Mouse (Mus musculus) gastrocnemius, adult 8-10 months (tissue): Measurements from ENCODE around the gene Alg9. TPM values are rescaled to one million over a fixed set of nuclear protein-coding genes. Genes with fewer than 3 reads are reported as not detected.
A peak's percentile ranks its signal among the peaks of the same experiment; 100 is the strongest.

Experiments
- DNase-seq, 2 experiments: peaks; one replicate each; pipeline ENCODE4 v3.0.0; 2022; ENCODE audit warnings: low spot score in 2 of 2
- total RNA-seq, 4 experiments: library from RNA; stranded (reverse); gene quantifications; 2 replicates each; pipeline ENCODE4 v1.2.4; 2022

The Alg9 gene
- total RNA-seq, 4 experiments from 2014 or later: 8.0 to 11.0 (median 9.3) TPM

DNA sequence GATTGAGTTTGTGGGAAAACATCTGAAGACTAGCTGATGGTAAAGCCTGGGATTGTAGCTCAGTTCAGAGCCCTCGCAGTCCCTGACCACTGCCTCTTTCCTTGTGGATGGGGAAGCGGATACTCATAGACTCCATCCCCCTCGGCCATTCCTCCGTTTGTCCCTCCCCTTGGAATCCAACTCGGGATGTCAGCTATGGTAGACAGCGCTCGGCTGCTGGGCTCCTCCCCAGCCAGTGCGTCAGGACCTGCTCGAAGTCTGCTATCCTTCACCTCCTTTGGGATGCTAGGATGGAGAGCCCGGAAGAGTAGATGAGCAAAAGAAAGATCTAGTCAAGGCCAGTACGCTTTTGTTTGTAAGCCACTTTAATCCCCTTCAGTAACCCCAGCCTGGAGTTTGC, 75.5 kb downstream of the Alg9 start:
- DNase-seq: no peak

DNA sequence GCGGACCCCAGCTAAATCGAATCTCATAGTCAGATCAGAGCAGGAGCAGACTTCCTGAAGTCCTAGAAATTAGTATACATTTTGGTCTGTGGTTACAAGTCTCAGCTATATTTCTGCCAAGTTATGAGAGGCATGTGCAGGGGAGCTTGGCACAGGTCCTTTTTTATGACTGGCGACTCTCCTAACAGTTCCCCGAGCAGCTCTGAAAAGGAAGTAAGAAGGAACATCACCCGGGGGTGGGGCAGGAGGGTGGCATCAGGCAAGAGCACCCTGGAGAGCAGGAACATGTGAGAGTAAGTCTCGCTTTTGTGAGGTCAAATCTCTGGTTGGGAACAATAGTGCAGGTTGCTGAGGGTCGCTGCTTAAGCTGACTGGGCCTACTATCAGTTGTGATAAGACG, 75.9 kb downstream of the Alg9 start:
- no peak for DNase-seq

DNA sequence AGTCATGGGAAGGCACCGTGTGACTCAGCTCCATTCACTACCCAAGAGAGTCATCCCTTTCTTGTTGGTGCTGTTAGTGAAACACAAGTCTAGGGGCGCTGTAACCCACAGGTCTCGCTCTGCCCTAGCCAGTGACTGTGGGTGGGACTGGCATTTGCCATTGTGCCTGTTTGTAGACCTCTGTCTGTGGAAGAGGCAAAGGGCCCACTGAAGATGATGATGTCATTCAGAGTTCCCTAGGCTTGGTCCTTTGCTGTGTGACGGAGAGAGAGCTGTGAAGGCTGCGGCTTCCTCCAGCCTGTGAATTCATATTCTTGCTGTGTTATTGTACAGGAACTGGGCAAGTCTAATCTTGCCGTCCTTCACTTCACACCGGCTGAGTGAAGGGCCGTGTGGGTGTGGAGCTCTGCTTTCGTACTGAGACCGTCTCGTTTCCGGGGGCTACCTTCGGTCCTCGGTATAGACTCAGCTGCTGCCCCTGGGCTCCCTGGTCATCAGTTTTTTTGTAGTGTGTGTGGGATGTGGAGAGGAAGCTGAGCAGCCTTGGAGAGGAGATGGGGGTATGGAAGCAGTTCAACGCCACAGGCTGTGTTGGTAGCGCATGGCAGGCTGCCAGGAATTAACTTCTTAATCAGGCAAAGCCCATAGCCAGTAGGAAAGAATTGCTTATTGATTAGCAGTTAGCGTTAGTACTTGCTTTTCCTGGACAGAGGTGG, 78.0 kb downstream of the Alg9 start:
- DNase-seq: no peak

DNA sequence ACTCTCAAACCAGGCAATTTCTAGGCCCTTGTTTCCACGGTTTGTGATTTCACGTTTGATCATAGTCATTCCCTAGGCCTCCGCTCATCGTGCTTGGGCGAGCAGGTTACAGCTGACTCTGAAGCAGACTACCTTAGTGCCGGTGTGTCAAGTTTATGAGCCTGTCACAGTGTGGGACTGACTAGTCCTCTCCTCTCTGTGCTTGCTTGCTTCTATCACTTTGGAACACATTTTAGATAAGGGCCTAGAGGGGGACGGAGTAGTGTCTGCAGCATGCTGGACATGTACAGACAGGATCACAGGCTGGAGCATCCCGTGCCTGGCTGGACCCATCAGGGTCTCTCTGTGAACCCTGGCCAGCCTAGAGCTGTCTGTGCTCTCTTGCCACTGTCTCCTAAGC, 79.6 kb downstream of the Alg9 start:
- no peak for DNase-seq

DNA sequence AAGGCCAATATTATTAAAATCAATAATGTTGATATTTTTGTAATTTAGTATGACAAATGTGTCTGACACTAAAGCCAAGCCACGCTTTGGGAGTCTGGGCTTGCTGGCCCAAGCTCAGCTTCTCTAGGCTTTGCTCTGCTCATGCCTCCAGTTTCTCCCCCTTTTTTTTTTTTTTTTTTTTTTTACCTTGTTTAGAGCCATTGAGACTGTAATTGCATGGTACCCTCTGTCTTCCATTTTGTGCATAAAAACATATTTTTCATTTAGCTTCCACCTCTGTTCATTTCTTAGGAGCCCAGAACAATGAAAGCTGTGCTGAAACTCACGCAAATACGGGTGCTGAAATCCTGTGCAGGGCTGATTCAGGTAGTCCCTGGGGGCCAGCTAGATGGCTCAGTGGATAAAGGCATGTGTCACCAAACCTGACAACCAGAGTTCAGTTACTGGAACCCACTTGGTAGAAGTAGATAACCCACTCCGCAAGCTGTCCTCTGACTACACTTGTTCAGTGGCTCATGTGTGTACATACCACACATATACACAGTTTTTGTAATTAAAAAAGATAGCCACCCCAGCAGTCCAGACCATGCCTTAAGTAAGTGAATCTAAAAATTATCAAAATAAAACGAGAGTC, 80.4 kb downstream of the Alg9 start:
- DNase-seq: no peak

DNA sequence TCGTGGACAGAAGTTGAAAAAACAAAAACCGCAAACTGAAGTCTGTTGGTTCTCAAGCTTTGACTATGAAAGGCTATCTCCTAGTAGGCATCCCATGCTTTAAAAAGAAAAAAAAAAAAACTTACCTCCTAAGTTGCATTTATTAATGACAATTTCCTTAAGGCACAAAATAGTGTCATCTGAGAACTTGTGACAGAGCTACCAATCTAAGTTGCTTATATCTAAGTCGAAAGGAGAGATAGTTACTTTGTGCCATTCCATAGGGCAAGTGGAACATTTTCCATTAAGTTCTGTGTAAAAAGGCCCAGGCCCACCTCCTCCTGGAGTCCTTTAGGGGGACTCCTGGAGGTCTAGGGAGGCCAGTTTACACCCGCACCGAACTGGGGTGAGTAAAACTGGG, 81.0 kb downstream of the Alg9 start:
- no peak for DNase-seq

DNA sequence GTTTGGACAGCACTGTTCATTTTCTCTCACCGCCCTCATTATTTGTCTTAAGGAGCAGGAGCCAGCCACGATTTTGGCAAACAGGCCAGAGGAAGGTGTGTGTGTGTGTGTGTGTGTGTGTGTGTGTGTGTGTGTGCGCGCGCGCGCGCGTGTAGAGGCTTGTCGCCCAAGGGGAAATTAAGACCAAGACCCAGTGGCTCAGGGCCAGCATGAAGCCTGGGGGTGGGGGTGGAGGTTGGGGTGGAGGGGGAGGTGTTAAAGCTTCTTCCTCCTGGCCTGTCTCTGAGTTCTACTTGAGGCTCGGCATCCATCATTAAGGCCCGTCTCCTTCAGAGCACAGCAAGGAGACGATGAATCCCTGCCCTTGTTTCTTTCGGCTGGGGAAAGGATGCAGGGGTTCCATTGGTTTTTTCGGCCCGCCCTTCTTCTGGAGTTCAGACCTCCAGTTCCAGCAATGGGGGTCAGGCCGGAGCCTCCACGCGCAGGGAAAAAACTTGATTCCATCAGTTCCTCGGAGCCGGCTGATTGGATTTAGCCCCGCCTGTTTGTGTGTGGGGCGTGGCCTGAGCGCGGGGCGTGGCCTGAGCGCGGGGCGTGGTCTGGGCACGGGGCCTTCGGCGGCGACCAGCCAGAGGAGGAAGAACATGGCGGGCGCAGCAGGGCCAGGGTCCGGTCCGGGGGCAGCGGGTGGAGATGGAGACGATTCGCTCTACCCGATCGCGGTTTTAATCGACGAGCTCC, 81.7 kb downstream of the Alg9 start:
- DNase-seq: peak; percentile 88 to 89

DNA sequence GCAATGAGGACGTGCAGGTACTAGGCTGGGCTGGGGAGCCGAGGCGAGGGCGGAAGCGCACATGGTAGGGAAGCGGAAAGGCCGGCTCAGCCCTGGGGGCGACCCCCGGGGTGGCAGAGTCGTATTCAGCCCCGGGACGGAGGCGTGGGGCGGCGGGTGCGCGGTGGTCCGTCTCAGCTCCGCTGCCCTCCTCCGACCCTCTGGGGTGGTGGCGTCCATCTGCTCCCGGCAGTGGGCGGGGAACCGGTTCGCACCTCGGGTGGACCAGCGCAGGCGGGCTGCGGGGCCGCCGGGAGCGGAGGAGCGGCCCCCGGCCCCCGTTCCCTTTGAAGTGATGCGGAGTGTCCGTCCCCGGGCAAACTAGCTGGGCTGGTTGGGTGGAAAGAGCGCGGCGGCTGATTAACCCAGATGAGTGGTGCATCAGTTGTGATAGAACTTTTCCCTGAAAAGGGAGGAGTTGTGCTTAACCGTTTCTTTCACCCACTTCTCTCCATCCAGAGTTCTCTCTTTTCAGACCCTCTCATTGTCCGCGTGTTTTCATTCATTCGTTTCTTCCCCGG, 82.3 kb downstream of the Alg9 start:
- DNase-seq: no peak

DNA sequence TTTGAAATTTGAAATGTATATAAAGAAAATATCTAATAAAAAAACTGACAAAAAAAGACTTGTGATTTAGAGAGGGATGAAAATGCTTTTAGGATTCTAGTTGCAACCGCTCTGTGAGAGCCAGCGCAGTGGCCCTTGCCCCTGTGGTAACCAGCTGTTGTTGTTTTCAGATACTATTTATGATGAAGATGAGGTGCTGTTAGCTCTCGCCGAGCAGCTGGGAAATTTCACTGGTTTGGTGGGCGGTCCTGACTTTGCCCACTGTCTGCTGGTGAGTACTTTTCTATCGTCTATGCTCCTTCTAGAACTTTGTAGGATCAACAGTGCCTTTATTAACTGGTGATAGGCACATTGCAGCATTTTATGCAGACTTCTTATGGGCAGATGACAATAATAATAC, 83.9 kb downstream of the Alg9 start:
- DNase-seq: no peak

DNA sequence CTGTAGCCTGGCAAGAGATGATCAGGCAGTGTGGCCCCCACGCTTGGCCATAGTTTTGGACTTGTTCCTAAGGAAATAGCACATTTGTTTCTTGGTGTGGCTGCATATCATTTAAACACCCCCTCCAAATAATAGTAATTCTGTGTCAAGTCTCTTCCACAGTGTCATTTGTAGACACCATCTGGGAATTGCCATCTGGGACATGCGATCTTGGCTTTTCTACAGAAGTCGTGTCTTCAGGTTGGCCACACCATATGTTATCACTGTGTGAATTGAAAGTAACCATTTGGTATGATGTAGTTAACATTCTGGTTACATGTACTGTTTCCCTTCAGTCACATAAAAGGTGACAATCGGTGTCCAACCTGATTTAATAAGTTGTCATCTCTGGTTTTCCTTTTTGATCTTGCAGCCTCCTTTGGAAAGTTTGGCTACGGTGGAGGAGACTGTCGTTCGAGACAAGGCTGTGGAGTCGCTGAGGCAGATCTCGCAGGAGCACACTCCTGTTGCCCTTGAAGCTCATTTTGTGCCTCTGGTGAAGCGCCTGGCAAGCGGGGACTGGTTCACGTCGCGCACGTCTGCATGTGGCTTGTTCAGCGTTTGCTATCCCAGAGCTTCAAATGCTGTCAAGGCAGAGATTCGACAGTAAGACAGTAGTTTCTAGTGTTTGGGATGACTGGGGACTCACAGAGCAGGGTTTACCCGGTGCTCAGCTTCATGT, 86.5 kb downstream of the Alg9 start:
- no peak for DNase-seq

DNA sequence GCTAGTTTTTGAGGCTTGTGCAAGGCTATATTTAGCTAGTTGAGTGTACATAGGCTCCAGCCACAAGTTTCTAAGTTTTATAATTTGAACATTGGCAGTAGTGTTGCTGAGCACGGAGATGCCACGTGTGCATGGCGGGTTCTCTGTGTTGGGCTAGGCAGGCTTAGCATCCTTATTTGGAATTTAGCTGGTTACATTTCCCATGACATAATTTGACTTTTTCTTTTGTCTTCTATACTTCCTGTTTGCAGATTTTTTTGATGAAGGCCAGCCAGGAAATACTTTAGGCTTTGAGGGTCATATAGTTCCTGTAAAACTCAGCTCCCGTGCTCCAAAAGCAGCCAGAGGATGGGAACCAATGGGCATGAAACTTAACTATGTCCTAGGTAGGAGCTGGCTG, 89.0 kb downstream of the Alg9 start:
- no peak for DNase-seq

DNA sequence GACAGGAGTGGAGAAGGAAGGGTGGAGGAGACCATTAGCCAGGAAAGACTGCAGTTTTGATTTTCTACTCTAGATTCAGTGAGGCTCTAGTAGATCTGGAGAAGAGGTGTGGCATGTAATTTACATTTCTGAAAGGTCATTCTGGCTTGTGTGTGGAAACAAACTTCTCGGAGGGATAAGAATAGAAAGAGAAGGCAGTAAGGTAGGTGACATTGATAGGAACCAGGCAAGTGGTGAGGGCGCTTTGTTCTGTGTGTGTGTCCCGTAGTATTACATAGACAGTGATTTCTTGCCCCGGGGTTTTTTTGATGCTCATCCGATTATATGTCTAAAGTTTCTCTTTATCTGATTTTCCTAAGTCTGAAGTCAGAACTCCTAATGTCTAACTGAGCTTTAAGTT, 90.1 kb downstream of the Alg9 start:
- no peak for DNase-seq

DNA sequence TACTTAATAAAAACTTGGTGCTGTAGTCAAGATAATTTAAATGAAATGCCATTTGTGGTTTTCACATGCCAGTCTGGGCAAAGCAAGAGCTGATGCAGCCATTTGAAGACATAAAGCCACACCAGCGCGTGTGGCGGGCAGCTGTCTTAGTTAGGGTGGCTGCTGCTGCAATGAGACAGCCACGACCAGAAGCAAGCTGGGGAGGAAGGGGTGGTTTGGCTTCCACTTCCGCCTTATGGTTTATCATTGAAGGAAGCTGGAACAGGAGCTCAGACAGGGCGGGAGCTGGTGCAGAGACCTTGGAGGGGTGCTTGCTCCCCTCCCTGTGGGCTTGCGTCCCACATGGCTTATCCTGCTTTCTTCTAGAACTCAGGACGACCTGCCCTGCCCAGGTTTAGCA, 91.0 kb downstream of the Alg9 start:
- no peak for DNase-seq

DNA sequence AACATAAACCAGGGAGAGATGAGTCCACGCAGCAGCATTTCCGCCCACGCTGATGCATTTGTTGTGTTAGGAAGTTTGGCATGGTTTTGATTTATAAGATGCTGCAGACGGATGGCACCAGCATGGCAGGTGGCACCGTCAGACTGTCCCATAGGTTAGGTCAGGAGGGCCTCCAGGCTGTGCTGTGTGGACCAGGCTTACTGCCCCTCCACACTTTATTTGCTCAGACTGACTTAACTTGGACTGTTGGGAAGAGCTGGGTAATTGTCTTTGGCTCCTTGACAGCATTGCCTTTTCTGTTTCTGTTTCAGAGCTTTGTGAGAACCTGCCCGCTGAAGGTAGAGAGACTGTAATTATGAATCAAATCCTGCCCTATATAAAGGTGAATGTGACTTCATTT, 92.2 kb downstream of the Alg9 start:
- DNase-seq: no peak

DNA sequence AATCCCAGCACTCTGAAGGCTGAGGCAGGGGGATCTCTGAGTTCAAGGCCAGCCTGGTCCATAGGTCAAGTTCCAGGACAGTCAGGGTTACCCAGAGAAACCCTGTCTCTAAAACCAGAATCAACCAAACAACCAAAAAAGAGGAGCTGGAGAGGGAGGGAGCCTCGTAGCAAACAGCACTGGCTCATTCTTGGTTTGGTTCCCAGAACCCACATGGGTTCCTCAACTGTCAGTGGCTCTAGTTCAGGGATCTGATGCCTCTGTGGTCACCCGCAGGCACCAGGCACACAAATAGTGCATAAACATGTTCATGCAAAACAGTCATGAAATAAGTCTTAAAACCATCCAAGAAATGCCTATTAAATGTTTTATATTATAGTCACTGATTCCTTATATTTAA, 93.4 kb downstream of the Alg9 start:
- no peak for DNase-seq

DNA sequence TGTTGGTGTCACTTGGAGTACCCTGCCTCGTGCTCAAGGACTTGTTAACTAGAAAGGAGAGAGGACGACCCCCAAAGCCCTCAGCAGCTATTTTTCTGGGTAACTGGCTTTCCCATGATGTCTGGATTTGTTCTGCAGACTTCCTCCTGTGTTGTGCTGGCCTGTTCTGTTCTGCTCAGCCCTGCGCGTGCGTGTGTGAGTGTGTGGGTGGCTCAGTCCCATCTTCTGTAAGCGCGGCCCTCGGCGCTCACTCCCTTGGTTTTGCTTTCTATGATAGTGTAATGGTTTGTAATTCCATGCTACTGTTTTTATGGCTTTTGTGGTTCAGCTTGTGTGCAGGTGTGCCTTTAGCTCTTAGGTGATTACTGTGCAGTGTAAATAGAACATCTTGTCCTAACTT, 98.4 kb downstream of the Alg9 start:
- DNase-seq: no peak

DNA sequence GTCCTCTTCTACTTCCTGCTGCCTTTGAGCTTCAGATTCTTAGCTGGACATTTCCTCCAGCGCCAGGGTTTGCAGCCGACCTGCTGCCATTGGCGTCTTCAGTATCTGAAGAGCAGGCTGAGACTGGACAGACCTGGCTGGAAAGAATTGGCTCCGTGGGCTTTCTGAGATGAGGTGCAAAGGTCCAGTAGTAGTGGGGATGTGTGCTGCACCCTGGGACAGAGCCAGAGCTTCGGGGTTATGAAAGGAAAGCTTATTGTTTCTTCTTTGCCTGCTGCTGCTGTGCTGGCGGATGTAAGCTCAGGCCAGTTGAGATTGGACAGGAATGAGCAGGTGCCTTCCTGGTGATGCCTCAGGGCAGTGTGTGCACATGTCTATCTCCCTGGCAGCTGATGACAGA, 99.2 kb downstream of the Alg9 start:
- DNase-seq: no peak

DNA sequence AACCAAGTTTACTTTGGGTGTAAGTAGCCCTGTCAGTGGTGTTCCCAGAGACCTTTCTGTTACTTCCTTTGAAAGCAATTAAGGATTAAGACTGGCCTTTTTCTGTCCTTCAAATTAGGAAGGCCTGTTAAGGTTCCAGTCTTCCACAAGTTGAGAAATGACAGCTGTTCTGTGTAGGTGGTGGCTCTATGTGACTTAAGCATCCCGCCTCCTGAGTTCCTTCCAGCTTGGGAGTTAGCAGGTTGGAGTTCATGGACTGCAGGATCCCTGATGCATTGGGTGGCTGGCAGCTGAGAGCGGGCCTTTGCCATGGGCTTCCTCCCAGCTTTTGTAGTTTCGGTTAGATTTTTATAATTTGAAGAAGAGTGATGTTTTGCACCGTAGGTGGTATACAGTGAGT, 100.7 kb downstream of the Alg9 start:
- no peak for DNase-seq

DNA sequence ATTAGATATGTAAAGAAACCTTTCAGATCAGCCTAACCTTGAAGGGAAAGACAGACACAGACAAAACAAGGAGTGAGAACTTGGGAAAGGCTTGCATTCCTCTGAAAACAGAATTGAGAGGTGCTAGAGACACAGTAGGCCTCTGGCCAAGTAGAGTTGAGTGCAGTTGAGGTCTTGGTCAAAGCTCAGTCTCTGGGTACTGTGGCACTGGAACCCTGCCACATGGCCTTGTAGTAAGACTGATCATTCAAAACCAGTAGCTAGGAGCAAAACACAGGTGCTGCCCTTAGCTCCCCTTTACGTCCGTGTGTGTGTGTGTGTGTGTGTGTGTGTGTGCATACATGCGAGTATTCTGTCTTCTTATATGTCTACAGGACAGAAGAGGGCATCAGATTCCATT, 101.5 kb downstream of the Alg9 start:
- no peak for DNase-seq

DNA sequence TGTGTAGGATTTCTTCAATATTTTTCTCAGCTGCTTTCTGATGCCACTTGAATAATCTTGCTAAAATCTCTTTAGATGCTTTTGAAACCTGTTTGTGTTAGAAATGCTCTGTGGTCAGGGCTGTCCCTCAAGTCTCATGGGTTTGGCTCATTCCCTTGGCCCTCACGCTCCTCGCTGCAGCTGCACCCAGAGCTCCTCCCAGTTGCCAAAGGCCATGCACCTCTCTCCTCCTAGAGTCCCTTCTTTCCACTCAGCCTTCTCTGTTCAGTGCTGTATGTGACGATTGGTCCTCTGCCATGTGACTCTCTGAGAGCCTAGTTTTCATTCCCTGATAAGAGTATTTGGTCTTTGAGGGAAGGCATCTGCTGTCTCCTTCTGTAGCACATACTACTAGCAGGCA, 102.6 kb downstream of the Alg9 start:
- DNase-seq: no peak

DNA sequence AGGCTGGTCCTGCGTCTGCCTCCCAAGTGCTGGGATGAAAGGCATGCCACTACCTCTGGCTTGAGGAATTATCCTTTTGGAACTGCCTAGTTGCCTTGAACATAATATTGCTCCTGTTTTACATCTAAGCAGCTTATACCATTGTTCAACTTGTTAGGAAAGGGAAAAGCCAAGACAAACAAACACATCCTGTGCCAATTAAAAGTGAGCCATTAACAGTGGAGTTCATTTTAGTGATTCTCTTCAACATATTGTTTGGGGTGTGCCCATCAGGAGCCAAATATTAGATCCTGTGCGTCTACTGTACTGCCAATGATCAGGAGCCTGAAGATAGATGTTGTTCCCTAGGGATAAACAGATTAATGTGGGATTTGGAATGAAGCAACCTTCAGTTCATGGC, 107.4 kb downstream of the Alg9 start:
- DNase-seq: no peak

DNA sequence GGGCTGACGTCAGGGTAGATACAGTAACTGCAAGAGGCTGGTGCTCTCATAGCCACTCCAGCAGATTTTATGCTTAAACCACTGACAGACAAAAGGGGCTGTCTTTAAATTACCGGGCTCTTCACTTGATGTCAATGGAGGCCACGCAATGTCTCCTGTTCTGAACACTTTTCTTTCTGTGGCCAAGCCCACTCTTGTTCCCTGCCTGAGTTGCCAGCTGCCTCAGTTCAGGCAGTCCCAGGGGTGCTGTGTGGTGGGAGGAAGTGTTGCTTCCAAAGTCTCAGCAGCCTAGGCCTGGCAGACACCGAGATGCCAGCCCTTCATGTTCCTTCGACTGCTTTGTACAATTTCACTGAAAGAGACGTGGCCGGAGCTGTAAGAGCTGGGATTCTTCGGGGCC, 109.3 kb downstream of the Alg9 start:
- DNase-seq: peak in 1 of 2 experiments; percentile 12
